Mouse (Mus musculus) ovary, postnatal 36 days (tissue): ENCODE data around the gene Narfl.
"Not testable (repeated sequence)": the region's sequence is repeated elsewhere in the genome, so short reads cannot be mapped to it uniquely, and the experiment has no call there.

Experiments
- DNase-seq: peaks from one replicate; pipeline ENCODE4 v3.0.0; 2022; ENCODE audit warnings: low spot score, mixed read lengths

Narfl gene

GRCm38 (mm10) chr17:25802825-25803517, 29.4 kb downstream of the Narfl start:
- peak; percentile 10 for DNase-seq

GRCm38 (mm10) chr17:25806507-25806906, 32.9 kb downstream of the Narfl start:
- DNase-seq: no peak

GRCm38 (mm10) chr17:25807452-25807851, 33.9 kb downstream of the Narfl start:
- DNase-seq: not testable (repeated sequence)

GRCm38 (mm10) chr17:25808028-25808427, 34.5 kb downstream of the Narfl start:
- no peak for DNase-seq

- DNase-seq: peak; percentile 71
Measured at GRCm38 (mm10) chr17:25808789-25809605, 35.4 kb downstream of the Narfl start, which contains the start of gene Fbxl16. TSS of gene Fbxl16 (plus strand) at chr17:25809085.

- no peak for DNase-seq
Measured at GRCm38 (mm10) chr17:25809606-25810340, 36.2 kb downstream of the Narfl start.

- no peak for DNase-seq
Measured at GRCm38 (mm10) chr17:25810890-25811289, 37.3 kb downstream of the Narfl start.

- peak; percentile 89 for DNase-seq
Measured at GRCm38 (mm10) chr17:25813471-25813870, 39.9 kb downstream of the Narfl start.

GRCm38 (mm10) chr17:25817662-25818061, 44.1 kb downstream of the Narfl start:
- DNase-seq: no peak

GRCm38 (mm10) chr17:25818851-25819780, 45.5 kb downstream of the Narfl start:
- no peak for DNase-seq

GRCm38 (mm10) chr17:25823452-25823851, 49.9 kb downstream of the Narfl start, which contains the start of gene Wdr24:
TSS of gene Wdr24 (plus strand) at chr17:25823627.
- peak; percentile 64 for DNase-seq

- DNase-seq: no peak
Measured at GRCm38 (mm10) chr17:25824362-25825142, 51.0 kb downstream of the Narfl start.

GRCm38 (mm10) chr17:25825311-25825710, 51.7 kb downstream of the Narfl start:
- no peak for DNase-seq

- DNase-seq: no peak
Measured at GRCm38 (mm10) chr17:25825984-25826570, 52.5 kb downstream of the Narfl start.

GRCm38 (mm10) chr17:25827011-25827410, 53.4 kb downstream of the Narfl start:
- no peak for DNase-seq

GRCm38 (mm10) chr17:25827546-25828222, 54.1 kb downstream of the Narfl start:
- no peak for DNase-seq

- no peak for DNase-seq
Measured at GRCm38 (mm10) chr17:25828223-25828594, 54.6 kb downstream of the Narfl start.

GRCm38 (mm10) chr17:25828712-25829557, 55.4 kb downstream of the Narfl start, which contains the start of gene Jmjd8:
TSS of gene Jmjd8 (plus strand) at chr17:25828867.
- DNase-seq: peak; percentile 76
